Mouse (Mus musculus): ENCODE data around the gene Bmi1. TPM values are rescaled to one million over a fixed set of nuclear protein-coding genes. Genes with fewer than 3 reads are reported as not detected.

Gene Bmi1
- polyA plus RNA-seq, 1 experiment: 3.1 TPM

- Histone ChIP-seq H3K36me3 (ENCODE audit: control insufficient read depth, insufficient read depth, low read length) (0 out of 2 replicates have a peak, but pooled peaks cover 1% of the 10 kb centered on the region), H3K27me3 (ENCODE audit: control insufficient read depth, insufficient read depth, low read length) (peaks cover 26% of the 10 kb centered on the region), H3K4me3 (ENCODE audit: low read depth, low read length) (peak overlapping the region; percentile 82), H3K4me1 (ENCODE audit: control insufficient read depth, insufficient read depth, insufficient read length, low read length) (no peaks in the 10 kb centered on the region; the same call in 1 of the 2 replicates), H3K27ac (ENCODE audit: insufficient read depth, low read depth, low read length) (no peak overlapping the region)
- TF ChIP-seq CTCF (IDR thresholded peaks at IDR 0.05; ENCODE audit: extremely low read depth, insufficient read length, insufficient replicate concordance, low read depth, low read length): no peak
- TF ChIP-seq POLR2A (IDR thresholded peaks at IDR 0.05; ENCODE audit: low read depth, low read length): no peak
- WGBS: 5% methylated on average over 55 of the region's 55 CpGs
Measured at GRCm38 (mm10) chr2:18677631-18678471, 1.0 kb downstream of the Bmi1 start.

- H3K36me3 ChIP-seq (ENCODE audit: control insufficient read depth, insufficient read depth, low read length): peaks cover 4% of the 10 kb centered on the region; the same call in 1 of the 2 replicates
- H3K4me1 ChIP-seq (ENCODE audit: control insufficient read depth, insufficient read depth, insufficient read length, low read length): no peaks in the 10 kb centered on the region; the same call in 1 of the 2 replicates
- no peak overlapping the region for H3K4me3 ChIP-seq (ENCODE audit: low read depth, low read length)
- TF ChIP-seq POLR2A (IDR thresholded peaks at IDR 0.05; ENCODE audit: low read depth, low read length): no peak
- TF ChIP-seq CTCF (IDR thresholded peaks at IDR 0.05; ENCODE audit: extremely low read depth, insufficient read length, insufficient replicate concordance, low read depth, low read length): no peak
- 94% methylated on average over 2 of the region's 2 CpGs for WGBS
- H3K27ac ChIP-seq (ENCODE audit: insufficient read depth, low read depth, low read length): no peak overlapping the region
- peaks cover 26% of the 10 kb centered on the region for H3K27me3 ChIP-seq (ENCODE audit: control insufficient read depth, insufficient read depth, low read length)
Measured at GRCm38 (mm10) chr2:18679701-18680100, 2.9 kb downstream of the Bmi1 start.

- TF ChIP-seq POLR2A (IDR thresholded peaks at IDR 0.05; ENCODE audit: low read depth, low read length): no peak
- TF ChIP-seq CTCF (IDR thresholded peaks at IDR 0.05; ENCODE audit: extremely low read depth, insufficient read length, insufficient replicate concordance, low read depth, low read length): no peak
- Histone ChIP-seq H3K4me3 (ENCODE audit: low read depth, low read length) (no peak overlapping the region; the same call in none of the 2 replicates), H3K27me3 (ENCODE audit: control insufficient read depth, insufficient read depth, low read length) (peaks cover 26% of the 10 kb centered on the region), H3K4me1 (ENCODE audit: control insufficient read depth, insufficient read depth, insufficient read length, low read length) (no peaks in the 10 kb centered on the region; the same call in 1 of the 2 replicates), H3K36me3 (ENCODE audit: control insufficient read depth, insufficient read depth, low read length) (peaks cover 4% of the 10 kb centered on the region; the same call in 1 of the 2 replicates), H3K27ac (ENCODE audit: insufficient read depth, low read depth, low read length) (no peak overlapping the region)
- WGBS: 45% methylated on average over 4 of the region's 4 CpGs
Measured at GRCm38 (mm10) chr2:18680501-18680900, 3.7 kb downstream of the Bmi1 start.

- Histone ChIP-seq H3K36me3 (ENCODE audit: control insufficient read depth, insufficient read depth, low read length) (peaks cover 4% of the 10 kb centered on the region; the same call in 1 of the 2 replicates), H3K27ac (ENCODE audit: insufficient read depth, low read depth, low read length) (no peak overlapping the region), H3K4me3 (ENCODE audit: low read depth, low read length) (peak overlapping the region; percentile 30), H3K27me3 (ENCODE audit: control insufficient read depth, insufficient read depth, low read length) (peaks cover 26% of the 10 kb centered on the region), H3K4me1 (ENCODE audit: control insufficient read depth, insufficient read depth, insufficient read length, low read length) (no peaks in the 10 kb centered on the region; the same call in 1 of the 2 replicates)
- 60% methylated on average over 29 of the region's 29 CpGs for WGBS
- TF ChIP-seq POLR2A (IDR thresholded peaks at IDR 0.05; ENCODE audit: low read depth, low read length) (no peak), CTCF (IDR thresholded peaks at IDR 0.05; ENCODE audit: extremely low read depth, insufficient read length, insufficient replicate concordance, low read depth, low read length) (no peak)
Measured at GRCm38 (mm10) chr2:18680961-18681360, 4.1 kb downstream of the Bmi1 start.

GRCm38 (mm10) chr2:18684062-18684461 is 7.2 kb downstream of the Bmi1 start:
- no peak overlapping the region for H3K27ac ChIP-seq (ENCODE audit: insufficient read depth, low read depth, low read length)
- H3K4me1 ChIP-seq (ENCODE audit: control insufficient read depth, insufficient read depth, insufficient read length, low read length): peaks cover 6% of the 10 kb centered on the region
- no peak for TF ChIP-seq POLR2A (IDR thresholded peaks at IDR 0.05; ENCODE audit: low read depth, low read length)
- no peak for TF ChIP-seq CTCF (IDR thresholded peaks at IDR 0.05; ENCODE audit: extremely low read depth, insufficient read length, insufficient replicate concordance, low read depth, low read length)
- no peak overlapping the region for H3K4me3 ChIP-seq (ENCODE audit: low read depth, low read length)
- peaks cover 4% of the 10 kb centered on the region; the same call in 1 of the 2 replicates for H3K36me3 ChIP-seq (ENCODE audit: control insufficient read depth, insufficient read depth, low read length)
- WGBS: 95% methylated on average over 5 of the region's 5 CpGs
- peaks cover 24% of the 10 kb centered on the region for H3K27me3 ChIP-seq (ENCODE audit: control insufficient read depth, insufficient read depth, low read length)

- TF ChIP-seq CTCF (IDR thresholded peaks at IDR 0.05; ENCODE audit: extremely low read depth, insufficient read length, insufficient replicate concordance, low read depth, low read length) (no peak), POLR2A (IDR thresholded peaks at IDR 0.05; ENCODE audit: low read depth, low read length) (no peak)
- peaks cover 4% of the 10 kb centered on the region; the same call in 1 of the 2 replicates for H3K36me3 ChIP-seq (ENCODE audit: control insufficient read depth, insufficient read depth, low read length)
- H3K4me1 ChIP-seq (ENCODE audit: control insufficient read depth, insufficient read depth, insufficient read length, low read length): peaks cover 20% of the 10 kb centered on the region
- no peak overlapping the region for H3K27ac ChIP-seq (ENCODE audit: insufficient read depth, low read depth, low read length)
- H3K27me3 ChIP-seq (ENCODE audit: control insufficient read depth, insufficient read depth, low read length): peaks cover 30% of the 10 kb centered on the region
- WGBS: 97% methylated on average over 6 of the region's 6 CpGs
- H3K4me3 ChIP-seq (ENCODE audit: low read depth, low read length): no peak overlapping the region
Measured at GRCm38 (mm10) chr2:18686386-18686785, 9.6 kb downstream of the Bmi1 start.

Data from small intestine, adult 2 months (tissue).